Mouse (Mus musculus) heart, embryonic 15.5 days (tissue): Measurements from ENCODE around the gene Sgms2. TPM values are rescaled to one million over a fixed set of nuclear protein-coding genes. Genes with fewer than 3 reads are reported as not detected.

ENCODE experiments used
- ATAC-seq: fragments of 200-750 bp; cut with Nextera tagmentation; replicated peaks from 2 replicates; pipeline ENCODE4 v1.8.0; 2017; ENCODE audit warnings: low read depth, moderate TSS enrichment; ENCODE audit not compliant: insufficient number of reproducible peaks, insufficient read depth, low FRiP score
- H3K27ac ChIP-seq: fragments of 300-500 bp; sonication (generic); 2 replicates; pipeline ENCODE4 v1.5.1; 2015; ENCODE audit warnings: mild to moderate bottlenecking, inconsistent platforms
- H3K27me3 ChIP-seq: fragments of 300-500 bp; sonication (generic); 2 replicates; pipeline ENCODE4 v1.6.1; 2015; ENCODE audit warnings: inconsistent platforms
- H3K36me3 ChIP-seq: fragments of 300-500 bp; sonication (generic); 2 replicates; pipeline ENCODE4 v1.6.1; 2015; ENCODE audit warnings: mild to moderate bottlenecking, inconsistent platforms
- H3K4me1 ChIP-seq: fragments of 300-500 bp; sonication (generic); replicated peaks from 2 replicates; pipeline ENCODE4 v1.6.1; 2015; ENCODE audit warnings: inconsistent platforms
- H3K4me2 ChIP-seq: fragments of 300-500 bp; sonication (generic); 2 replicates; pipeline ENCODE4 v1.6.1; 2015; ENCODE audit warnings: inconsistent platforms, mild to moderate bottlenecking, moderate library complexity
- H3K4me3 ChIP-seq: fragments of 300-500 bp; sonication (generic); 2 replicates; pipeline ENCODE4 v1.5.1; 2015; ENCODE audit warnings: mild to moderate bottlenecking, inconsistent platforms
- H3K9ac ChIP-seq: fragments of 300-500 bp; sonication (generic); 2 replicates; pipeline ENCODE4 v1.6.1; 2015; ENCODE audit warnings: mild to moderate bottlenecking, inconsistent platforms
- H3K9me3 ChIP-seq: fragments of 300-500 bp; sonication (generic); replicated peaks from 2 replicates; pipeline ENCODE4 v1.6.1; 2016; ENCODE audit warnings: inconsistent platforms
- WGBS: fragments of 180-500 bp; shearing (Covaris S2); methylation state at CpG from one replicate; pipeline ENCODE4 v1.1.7; 2015; ENCODE audit warnings: mixed read lengths; 5-methylcytosine and 5-hydroxymethylcytosine counted together
- polyA plus RNA-seq: library from polyadenylated mRNA; unstranded; fragments of >200 nt; fragmentation: Nextera tagmentation; extraction: Ambion mirVana; gene quantifications from 2 replicates; pipeline ENCODE4 v1.2.1, GENCODE M21; 2015

The Sgms2 gene
- polyA plus RNA-seq, 1 experiment from 2014 or later = 1.8 TPM

DNA sequence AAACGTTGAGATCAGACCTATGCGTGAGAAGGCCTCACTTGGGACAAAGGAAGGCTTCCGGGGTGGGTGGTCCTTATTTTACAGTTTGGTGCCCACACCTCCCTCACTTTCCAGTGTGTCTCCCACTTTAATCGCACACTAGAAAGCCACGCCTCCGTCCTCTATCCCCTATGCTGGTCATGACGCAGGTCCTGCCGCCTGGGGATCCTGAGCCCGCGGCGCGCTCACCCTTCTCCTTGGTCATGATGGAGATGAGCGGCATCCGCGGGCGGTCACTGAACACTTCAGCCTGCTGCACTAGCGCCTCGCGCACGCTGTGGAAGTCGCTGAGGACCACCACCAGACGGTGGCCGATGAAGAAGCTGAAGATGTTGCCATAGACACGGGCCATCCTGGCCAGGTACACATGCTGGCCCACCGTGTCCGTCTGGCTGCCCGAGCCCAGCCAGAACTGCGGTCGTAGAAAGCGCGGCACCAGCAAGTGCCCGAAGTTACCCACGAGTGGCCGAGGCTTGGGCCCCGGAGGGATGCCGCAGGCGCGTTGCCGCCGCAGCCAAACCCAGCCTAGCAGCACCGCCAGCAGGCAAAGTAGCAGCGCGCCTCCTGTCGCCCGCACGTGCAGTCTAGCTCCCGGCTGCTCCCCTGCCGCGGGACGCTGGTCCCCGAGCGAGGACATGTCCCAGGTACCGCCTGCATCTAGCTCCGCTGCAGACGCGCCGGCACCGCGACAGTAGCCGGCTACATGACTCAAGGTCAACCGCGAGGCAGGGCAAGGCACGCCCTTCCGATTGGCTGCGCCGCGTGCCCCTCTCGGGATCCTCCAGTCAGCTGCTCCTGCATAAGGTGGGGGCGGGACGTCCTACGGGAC, 188.5 kb downstream of the Sgms2 start, which contains the start of gene Cyp2u1:
Cyp2u1 (minus strand) TSS at position 776 of the 868 bp plus-strand sequence.
- H3K36me3 ChIP-seq = no peaks in the 10 kb centered on the region; the same call in 1 of the 2 replicates
- peak within 1 kb of the TSS; percentile 97 for H3K4me2 ChIP-seq
- peak within 1 kb of the TSS; percentile 88 for H3K27ac ChIP-seq
- 1% methylated on average over 71 of the region's 71 CpGs for WGBS
- H3K27me3 ChIP-seq = no peaks in the 10 kb centered on the region
- H3K9me3 ChIP-seq = no peaks in the 10 kb centered on the region
- peak within 1 kb of the TSS; percentile 77 for H3K4me3 ChIP-seq
- peak within 1 kb of the TSS; percentile 72 for H3K9ac ChIP-seq
- peaks cover 6% of the 10 kb centered on the region for H3K4me1 ChIP-seq
- ATAC-seq = peak; percentile 97

DNA sequence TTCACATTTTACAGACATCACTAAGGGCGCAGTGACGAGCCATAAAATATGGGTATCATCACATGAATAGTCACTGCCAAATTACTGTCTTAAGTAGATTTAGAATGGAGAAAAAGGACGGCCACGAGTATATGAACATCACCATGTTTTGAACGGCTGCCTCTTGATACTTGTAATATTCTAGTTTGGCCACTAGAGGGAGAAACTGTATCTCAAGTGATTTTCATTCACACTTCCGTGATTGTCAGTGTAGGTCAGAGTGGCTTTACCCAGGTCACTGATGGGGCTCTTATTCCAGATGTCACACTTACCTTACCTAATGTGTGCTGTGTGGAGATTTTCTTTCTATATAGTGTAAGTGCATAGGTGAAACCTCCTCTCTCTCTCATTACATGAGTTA, 191.3 kb downstream of the Sgms2 start:
- Histone ChIP-seq H3K4me2 (no peak overlapping the region), H3K4me1 (peaks cover 23% of the 10 kb centered on the region), H3K9me3 (no peaks in the 10 kb centered on the region), H3K27ac (no peak overlapping the region), H3K27me3 (no peaks in the 10 kb centered on the region), H3K4me3 (no peak overlapping the region), H3K36me3 (no peaks in the 10 kb centered on the region; the same call in 1 of the 2 replicates), H3K9ac (no peak overlapping the region)
- WGBS = 10% methylated on average over 6 of the region's 6 CpGs
- no peak for ATAC-seq

DNA sequence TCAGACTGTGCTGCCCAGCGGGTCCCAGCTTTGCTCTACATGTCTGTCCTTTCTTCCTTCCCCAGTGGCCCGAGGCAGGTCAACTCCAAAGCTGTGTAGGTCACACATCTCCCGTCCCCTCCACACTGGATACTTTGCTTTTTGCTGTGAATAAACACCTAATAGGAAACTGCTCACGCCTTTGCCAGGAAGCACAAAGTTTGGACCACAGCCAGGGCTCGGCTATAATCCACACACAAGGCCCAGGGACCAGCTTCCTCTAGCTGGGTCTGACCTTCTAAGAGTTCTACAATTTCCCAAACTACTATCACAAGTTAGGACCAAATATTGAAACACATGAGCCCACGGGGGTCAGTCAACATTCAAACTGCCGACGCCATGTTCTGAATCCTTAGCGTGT, 192.1 kb downstream of the Sgms2 start:
- H3K36me3 ChIP-seq = no peaks in the 10 kb centered on the region; the same call in 1 of the 2 replicates
- no peaks in the 10 kb centered on the region for H3K9me3 ChIP-seq
- WGBS = 77% methylated on average over 9 of the region's 9 CpGs
- H3K4me3 ChIP-seq = no peak overlapping the region
- peaks cover 23% of the 10 kb centered on the region for H3K4me1 ChIP-seq
- ATAC-seq = no peak
- H3K27me3 ChIP-seq = no peaks in the 10 kb centered on the region
- no peak overlapping the region for H3K27ac ChIP-seq
- H3K9ac ChIP-seq = no peak overlapping the region
- no peak overlapping the region for H3K4me2 ChIP-seq

DNA sequence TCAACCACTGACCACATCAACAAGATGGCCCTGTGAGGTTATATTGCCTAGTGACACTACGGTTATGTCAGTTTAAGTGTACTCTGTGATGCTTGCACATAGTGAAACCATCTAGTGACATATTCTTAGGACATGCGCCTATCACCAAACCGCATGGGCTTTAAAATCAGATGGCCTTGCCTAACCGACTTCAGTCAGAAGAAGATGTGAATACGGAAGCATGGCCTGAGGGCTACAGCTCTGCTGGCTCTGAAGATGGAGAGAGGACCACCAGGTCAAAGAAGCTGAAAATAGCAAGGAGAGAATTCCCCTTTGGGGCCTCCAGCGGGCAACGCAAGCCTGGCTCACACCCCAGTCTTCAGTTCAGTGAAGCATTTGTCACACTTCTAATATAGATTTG, 194.3 kb downstream of the Sgms2 start:
- no peak overlapping the region for H3K4me3 ChIP-seq
- H3K36me3 ChIP-seq = no peaks in the 10 kb centered on the region; the same call in 1 of the 2 replicates
- no peaks in the 10 kb centered on the region for H3K27me3 ChIP-seq
- H3K9me3 ChIP-seq = no peaks in the 10 kb centered on the region
- peaks cover 21% of the 10 kb centered on the region for H3K4me1 ChIP-seq
- WGBS = 77% methylated on average over 7 of the region's 7 CpGs
- no peak overlapping the region for H3K4me2 ChIP-seq
- no peak for ATAC-seq
- no peak overlapping the region for H3K27ac ChIP-seq
- no peak overlapping the region for H3K9ac ChIP-seq

DNA sequence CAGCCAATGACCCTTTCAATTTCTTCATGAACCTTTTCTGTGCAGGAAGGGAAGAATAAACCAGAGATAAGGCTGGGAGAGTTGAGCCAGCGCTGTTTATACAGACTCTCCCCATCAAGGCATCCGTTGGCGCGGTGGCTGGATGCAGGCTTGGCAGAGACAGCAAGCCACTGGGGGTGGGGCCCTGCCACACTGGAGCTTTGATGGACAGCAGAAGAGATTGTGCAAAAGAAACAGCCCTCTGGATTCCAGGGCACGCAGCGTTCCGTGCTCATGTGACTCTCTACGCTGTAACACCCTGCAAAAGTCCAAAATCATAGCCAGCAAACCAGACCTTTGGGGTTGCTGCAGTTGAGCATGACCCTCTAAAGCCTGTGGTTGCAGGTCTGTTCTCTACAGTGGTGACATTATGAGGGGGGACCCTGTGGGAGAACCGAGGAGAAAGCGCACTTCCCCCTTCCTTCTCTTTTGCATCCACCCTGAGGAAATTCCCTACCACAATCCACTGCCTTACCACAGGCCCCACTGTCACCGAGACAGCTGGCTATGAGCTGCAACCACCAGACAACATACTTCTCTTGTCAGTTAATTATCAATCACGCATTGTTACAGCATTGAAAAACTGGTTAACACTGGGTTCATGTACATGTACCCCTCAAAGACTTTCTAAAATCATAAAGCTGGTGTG, 195.6 kb downstream of the Sgms2 start:
- Histone ChIP-seq H3K4me3 (no peak overlapping the region), H3K27ac (peak overlapping the region; percentile 18; the same call in 1 of the 2 replicates), H3K27me3 (no peaks in the 10 kb centered on the region), H3K9ac (no peak overlapping the region), H3K36me3 (no peaks in the 10 kb centered on the region; the same call in 1 of the 2 replicates), H3K4me1 (peaks cover 17% of the 10 kb centered on the region), H3K4me2 (no peak overlapping the region; the same call in 1 of the 2 replicates), H3K9me3 (no peaks in the 10 kb centered on the region)
- WGBS = 43% methylated on average over 12 of the region's 12 CpGs
- peak; percentile 67 for ATAC-seq

DNA sequence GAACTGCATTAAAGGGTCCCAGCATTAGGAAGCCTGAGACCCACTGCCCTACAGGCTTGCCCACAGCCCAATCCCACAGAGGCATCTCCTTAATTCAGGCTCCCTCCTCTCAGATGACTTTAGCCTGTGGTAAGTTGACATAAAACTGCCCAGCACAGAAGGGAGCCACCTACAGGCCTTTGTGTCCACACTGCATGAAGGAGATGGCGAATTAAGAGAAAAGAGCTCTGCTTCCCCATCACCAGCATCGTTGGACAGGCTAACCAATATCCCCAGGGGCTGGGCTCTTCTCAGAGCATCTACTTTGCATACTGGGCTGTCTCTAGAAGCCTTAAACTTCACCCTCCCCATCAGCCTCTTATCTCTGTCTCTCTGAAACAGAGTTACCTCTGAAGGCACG, 196.7 kb downstream of the Sgms2 start:
- no peak for ATAC-seq
- Histone ChIP-seq H3K4me3 (no peak overlapping the region), H3K9me3 (no peaks in the 10 kb centered on the region), H3K27ac (no peak overlapping the region), H3K27me3 (no peaks in the 10 kb centered on the region), H3K9ac (no peak overlapping the region), H3K4me2 (no peak overlapping the region), H3K36me3 (no peaks in the 10 kb centered on the region; the same call in 1 of the 2 replicates), H3K4me1 (peaks cover 17% of the 10 kb centered on the region)
- 55% methylated on average over 3 of the region's 3 CpGs for WGBS

DNA sequence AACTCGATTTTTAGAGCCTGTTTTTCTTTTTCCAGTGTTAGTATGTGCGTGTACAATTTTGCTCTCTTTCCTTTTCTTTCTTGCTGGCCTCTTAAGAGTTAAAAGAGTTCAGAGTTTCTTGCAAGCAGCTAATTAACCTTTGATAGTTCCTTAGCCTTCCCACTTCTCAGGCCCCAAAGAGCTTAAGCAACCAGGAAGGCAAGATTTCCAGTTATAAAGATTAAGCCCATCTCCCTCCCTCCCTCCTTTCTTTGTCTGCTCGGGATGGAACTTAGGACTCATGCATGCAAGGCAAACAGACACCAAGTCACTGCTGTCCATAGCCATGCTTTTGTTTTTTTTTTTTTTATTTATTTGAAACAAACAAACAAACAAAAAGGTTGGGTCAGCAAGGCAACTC, 198.3 kb downstream of the Sgms2 start:
- no peak overlapping the region for H3K4me3 ChIP-seq
- H3K9me3 ChIP-seq = no peaks in the 10 kb centered on the region
- no peak overlapping the region for H3K9ac ChIP-seq
- H3K27me3 ChIP-seq = no peaks in the 10 kb centered on the region
- no peak for ATAC-seq
- H3K4me1 ChIP-seq = peaks cover 17% of the 10 kb centered on the region
- H3K4me2 ChIP-seq = no peak overlapping the region
- WGBS = 76% methylated on average over 3 of the region's 3 CpGs
- H3K36me3 ChIP-seq = no peaks in the 10 kb centered on the region; the same call in 1 of the 2 replicates
- no peak overlapping the region for H3K27ac ChIP-seq

DNA sequence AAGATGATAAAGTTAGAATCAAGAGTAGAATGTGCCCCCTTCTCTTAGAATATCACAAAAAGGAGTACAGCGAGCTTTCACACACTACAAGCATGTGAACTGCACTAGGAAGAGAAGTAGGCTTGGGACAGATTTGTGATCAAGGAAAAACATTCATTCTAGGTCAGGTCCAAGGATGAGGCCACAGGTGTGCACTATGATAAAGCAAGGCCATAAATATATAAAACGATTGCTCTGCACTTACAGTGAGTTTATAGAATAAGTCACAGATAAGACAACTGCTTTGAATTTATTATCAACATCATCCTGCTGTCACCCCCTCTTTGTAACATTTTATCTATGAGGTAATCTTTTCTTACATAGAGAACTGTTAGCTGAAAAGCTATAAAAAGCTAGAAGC, 198.9 kb downstream of the Sgms2 start:
- no peak overlapping the region for H3K27ac ChIP-seq
- H3K9me3 ChIP-seq = no peaks in the 10 kb centered on the region
- H3K4me1 ChIP-seq = peaks cover 16% of the 10 kb centered on the region
- no peaks in the 10 kb centered on the region; the same call in 1 of the 2 replicates for H3K36me3 ChIP-seq
- H3K27me3 ChIP-seq = no peaks in the 10 kb centered on the region
- no peak overlapping the region for H3K4me2 ChIP-seq
- ATAC-seq = no peak
- no peak overlapping the region for H3K9ac ChIP-seq
- whole genome bisulfite sequencing = 76% methylated on average over 2 of the region's 2 CpGs
- H3K4me3 ChIP-seq = no peak overlapping the region

DNA sequence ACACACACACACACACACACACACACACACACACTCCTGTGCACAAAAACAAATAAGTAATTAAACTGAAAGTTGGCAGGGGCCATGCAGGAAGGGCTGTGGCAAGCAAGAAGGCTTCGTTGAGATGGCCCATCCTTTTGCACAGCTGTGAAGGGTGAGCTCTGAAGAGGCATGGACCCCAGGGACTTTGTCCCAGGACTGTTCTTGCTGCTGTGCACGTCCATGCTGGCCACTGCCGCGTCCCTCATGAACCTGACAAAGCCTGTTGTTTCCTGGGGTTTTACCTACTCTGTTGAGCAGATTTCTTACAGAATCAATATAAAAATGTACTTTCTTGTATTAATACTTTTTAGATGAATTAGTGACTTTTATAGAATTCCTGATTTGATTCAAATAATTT, 199.3 kb downstream of the Sgms2 start:
- H3K4me1 ChIP-seq = peaks cover 11% of the 10 kb centered on the region
- no peak overlapping the region for H3K4me3 ChIP-seq
- no peak overlapping the region for H3K4me2 ChIP-seq
- H3K9me3 ChIP-seq = no peaks in the 10 kb centered on the region
- no peak overlapping the region for H3K9ac ChIP-seq
- H3K27me3 ChIP-seq = no peaks in the 10 kb centered on the region
- no peak for ATAC-seq
- WGBS = 87% methylated on average over 4 of the region's 4 CpGs
- H3K27ac ChIP-seq = no peak overlapping the region
- H3K36me3 ChIP-seq = no peaks in the 10 kb centered on the region; the same call in 1 of the 2 replicates

DNA sequence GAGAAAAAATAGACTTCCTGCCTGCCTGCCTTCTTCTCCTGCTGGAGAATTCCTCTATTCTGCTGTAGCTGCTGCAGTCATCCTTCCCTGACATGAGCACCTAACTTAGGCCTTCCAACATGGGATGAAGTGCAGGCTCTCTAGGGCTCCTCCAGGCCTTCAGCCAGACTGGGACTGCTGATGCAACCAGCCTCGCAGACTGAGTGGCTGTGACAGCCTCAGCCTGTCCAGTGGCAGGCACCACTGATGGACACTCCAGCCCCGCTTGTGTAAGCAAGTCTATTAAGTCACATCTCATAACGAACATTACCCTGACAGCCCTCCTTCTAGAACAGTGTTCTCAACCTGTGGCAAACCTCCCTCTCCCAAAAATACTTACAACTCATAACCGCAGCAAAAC, 217.1 kb downstream of the Sgms2 start:
- Histone ChIP-seq H3K27ac (no peak overlapping the region), H3K4me2 (no peak overlapping the region), H3K36me3 (no peaks in the 10 kb centered on the region), H3K4me3 (no peak overlapping the region), H3K27me3 (no peaks in the 10 kb centered on the region), H3K9me3 (no peaks in the 10 kb centered on the region), H3K9ac (no peak overlapping the region), H3K4me1 (peaks cover 26% of the 10 kb centered on the region)
- no peak for ATAC-seq
- WGBS = 81% methylated on average over 4 of the region's 4 CpGs

DNA sequence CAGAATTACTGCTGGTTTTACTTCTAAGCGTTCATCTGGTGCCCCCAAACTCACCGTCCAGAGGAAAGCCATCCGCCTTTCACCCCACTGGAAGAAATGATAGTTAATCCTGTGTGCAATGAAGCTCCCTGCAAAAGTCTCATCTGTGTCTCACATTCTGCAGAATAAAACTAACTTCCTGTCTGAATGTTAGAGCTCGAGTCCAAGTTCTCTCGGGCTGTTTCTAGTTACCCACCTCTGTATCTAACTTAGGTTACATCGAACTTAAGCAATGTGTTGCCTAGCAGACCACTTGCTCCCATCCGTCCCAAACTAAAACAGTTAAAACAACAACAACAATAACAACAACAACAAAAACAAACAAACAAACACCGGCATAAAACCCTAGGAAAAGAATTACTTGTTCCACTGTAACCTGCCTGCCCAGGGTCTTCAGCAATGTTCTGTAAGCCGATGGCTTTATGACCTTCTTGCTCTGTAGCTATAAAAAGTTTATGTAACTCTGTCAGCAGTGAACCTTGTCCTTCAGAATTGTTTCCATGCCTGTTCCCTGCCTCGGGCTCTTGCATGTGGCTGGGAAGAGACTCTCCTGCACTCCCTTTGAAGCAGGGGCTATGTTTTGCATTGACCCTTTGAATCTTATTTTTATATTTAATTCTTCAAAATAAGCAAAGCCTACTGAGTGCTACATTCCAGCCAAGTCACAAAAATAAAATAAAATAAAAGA, 218.7 kb downstream of the Sgms2 start:
- Histone ChIP-seq H3K9ac (peak overlapping the region; percentile 52), H3K27ac (peak overlapping the region; percentile 93), H3K27me3 (no peaks in the 10 kb centered on the region), H3K4me1 (peaks cover 34% of the 10 kb centered on the region), H3K4me2 (peak overlapping the region; percentile 68), H3K4me3 (peak overlapping the region; percentile 84), H3K36me3 (peaks cover 3% of the 10 kb centered on the region; the same call in 1 of the 2 replicates), H3K9me3 (no peaks in the 10 kb centered on the region)
- no peak; the same call in 1 of the 2 replicates for ATAC-seq
- whole genome bisulfite sequencing = 30% methylated on average over 10 of the region's 10 CpGs
